Mouse (Mus musculus) liver, embryonic 14.5 days (tissue): ENCODE data around the gene Ncbp3. TPM values are rescaled to one million over a fixed set of nuclear protein-coding genes. Genes with fewer than 3 reads are reported as not detected.
"Not testable (repeated sequence)": the region's sequence is repeated elsewhere in the genome, so short reads cannot be mapped to it uniquely, and the experiment has no call there.

Experiments used
- ATAC-seq: fragments of 200-750 bp; cut with Nextera tagmentation; 2 replicates; pipeline ENCODE4 v1.8.0; 2017; ENCODE audit warnings: moderate number of reproducible peaks, mild to moderate bottlenecking, moderate library complexity; ENCODE audit not compliant: insufficient read depth
- DNase-seq, 3 experiments: peaks; one replicate each; pipeline ENCODE4 v3.0.0-alpha.2; 2012 to 2013; ENCODE audit warnings: low read depth in 3 of 3, low spot score in 3 of 3
- H3K27ac ChIP-seq: fragments of 300-500 bp; sonication (generic); 2 replicates; pipeline ENCODE4 v1.5.1; 2014; ENCODE audit warnings: moderate library complexity, mild to moderate bottlenecking, control low read depth, inconsistent platforms
- H3K27me3 ChIP-seq: fragments of 300-500 bp; sonication (generic); 2 replicates; pipeline ENCODE4 v1.6.1; 2014; ENCODE audit warnings: mild to moderate bottlenecking, low read length, moderate library complexity; ENCODE audit not compliant: control insufficient read depth, insufficient read depth
- H3K36me3 ChIP-seq: fragments of 300-500 bp; sonication (generic); replicated peaks from 2 replicates; pipeline ENCODE4 v1.6.1; 2014; ENCODE audit warnings: low read depth; ENCODE audit not compliant: control insufficient read depth, insufficient read depth
- H3K4me1 ChIP-seq, 2 experiments: fragments of 200-500 bp in 1 of 2; fragments of 300-500 bp in 1 of 2; sonication (generic) in 1 of 2; replicated peaks; 2 replicates each; pipeline ENCODE4 v1.6.1; 2012 to 2014; ENCODE audit warnings: antibody characterized with exemption in 1 of 2, inconsistent platforms in 1 of 2, low read length in 1 of 2; ENCODE audit not compliant: control insufficient read depth in 2 of 2, insufficient read depth in 2 of 2
- H3K4me2 ChIP-seq: fragments of 300-500 bp; sonication (generic); 2 replicates; pipeline ENCODE4 v1.6.1; 2014; ENCODE audit warnings: low read depth, mild to moderate bottlenecking, control low read depth, moderate library complexity
- H3K4me3 ChIP-seq, 2 experiments: fragments of 200-500 bp in 1 of 2; fragments of 300-500 bp in 1 of 2; sonication (generic) in 1 of 2; 2 replicates each; pipeline ENCODE4 v1.5.1; 2012 to 2014; ENCODE audit warnings: low read depth in 2 of 2, low read length in 2 of 2, mild to moderate bottlenecking in 2 of 2, control low read depth in 1 of 2, inconsistent platforms in 1 of 2, moderate library complexity in 1 of 2; ENCODE audit not compliant: insufficient read depth in 1 of 2
- H3K9ac ChIP-seq: fragments of 300-500 bp; sonication (generic); replicated peaks from 2 replicates; pipeline ENCODE4 v1.6.1; 2014; ENCODE audit warnings: mild to moderate bottlenecking, control low read depth, moderate library complexity
- H3K9me3 ChIP-seq: fragments of 300-500 bp; sonication (generic); 2 replicates; pipeline ENCODE4 v1.6.1; 2016; ENCODE audit warnings: low read length, mixed read lengths; ENCODE audit not compliant: control insufficient read depth
- CTCF ChIP-seq: IDR thresholded peaks from 2 replicates; pipeline ENCODE4 v1.5.1; 2016; ENCODE audit warnings: antibody characterized with exemption, low read depth, control low read depth
- EP300 ChIP-seq: IDR thresholded peaks from 2 replicates; pipeline ENCODE4 v1.6.1; 2016; ENCODE audit warnings: antibody characterized with exemption, low read depth
- WGBS: fragments of 180-500 bp; shearing (Covaris S2); extraction: QIAGEN DNeasy Blood & Tissue Kit; methylation state at CpG from one replicate; pipeline ENCODE4 v1.1.7; 2014; ENCODE audit not compliant: insufficient replicate concordance; 5-methylcytosine and 5-hydroxymethylcytosine counted together
- polyA plus RNA-seq, 2 experiments: library from polyadenylated mRNA; depleted of rRNA in 1 of 2; stranded (reverse) in 1 of 2; unstranded in 1 of 2; fragments of >200 nt; fragmentation: Nextera tagmentation in 1 of 2; extraction: Ambion mirVana in 1 of 2; gene quantifications; 2 replicates each; pipeline versions ENCODE4 v1.2.1 to v1.2.3; 2012 to 2014

Gene Ncbp3
- polyA plus RNA-seq, 2 experiments = 2.4 to 3.1 TPM

DNA sequence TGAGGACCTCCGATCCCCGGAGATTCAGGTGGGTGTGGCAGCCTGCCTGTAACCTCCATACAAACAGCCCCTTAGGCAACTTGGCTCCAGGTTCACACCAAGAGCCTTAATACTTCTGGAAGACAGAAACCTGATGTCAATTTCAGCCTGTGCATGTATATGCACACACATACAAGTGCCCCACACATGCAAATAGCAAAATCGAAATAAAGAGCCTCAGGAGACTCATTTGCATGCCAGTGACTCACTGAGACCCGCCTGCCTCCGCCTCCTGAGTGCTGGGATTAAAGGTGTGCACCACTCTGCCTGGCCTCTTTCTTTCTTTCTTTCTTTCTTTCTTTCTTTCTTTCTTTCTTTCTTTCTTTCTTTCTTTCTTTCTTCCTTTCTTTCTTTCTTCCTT lies 51.3 kb downstream of the Ncbp3 start:
- Histone ChIP-seq H3K27ac (no peak overlapping the region), H3K4me3 (no peak overlapping the region), H3K4me2 (no peak overlapping the region), H3K27me3 (no peaks in the 10 kb centered on the region), H3K4me1 (no peaks in the 10 kb centered on the region), H3K9ac (no peak overlapping the region), H3K36me3 (no peaks in the 10 kb centered on the region), H3K9me3 (no peaks in the 10 kb centered on the region)
- DNase-seq (no peak), ATAC-seq (no peak)
- 47% methylated on average over 5 of the region's 5 CpGs for WGBS
- no peak for TF ChIP-seq EP300
- no peak for TF ChIP-seq CTCF

DNA sequence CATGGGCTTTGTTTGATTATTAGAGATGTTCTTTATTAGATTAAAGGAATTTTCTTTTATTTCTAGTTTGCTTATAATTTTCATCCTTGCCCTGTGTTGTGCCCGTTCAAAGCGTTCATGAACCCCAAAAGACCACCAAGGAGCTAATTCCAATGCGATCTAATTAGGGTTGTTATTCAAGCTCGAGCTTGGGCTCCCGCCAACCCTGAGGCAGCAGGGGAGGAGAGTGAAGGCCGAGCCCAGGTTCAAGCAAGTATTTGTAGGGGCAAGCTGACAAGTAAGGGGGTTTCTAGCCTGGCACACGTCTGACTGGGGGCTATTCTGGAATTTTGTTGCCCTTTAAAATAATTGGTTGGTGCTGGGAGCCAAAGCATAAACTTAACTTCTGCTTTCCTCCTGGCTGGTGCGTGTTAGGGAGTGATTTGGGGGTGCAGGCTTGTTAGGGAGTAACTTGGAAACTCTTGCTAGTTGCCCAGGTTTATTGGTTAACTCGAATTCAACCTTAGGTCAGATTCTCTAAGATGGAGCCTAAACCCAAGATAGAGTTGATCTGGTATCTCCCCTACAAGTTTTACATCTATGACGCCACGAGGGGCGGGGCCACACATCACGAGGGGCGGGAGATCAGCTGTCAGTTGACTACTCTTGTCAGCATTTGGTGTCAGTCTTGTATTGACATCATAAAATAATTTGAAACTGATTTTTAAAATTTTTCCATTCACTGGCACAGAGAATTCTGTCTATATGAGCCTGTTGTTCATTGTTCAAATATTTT lies 52.6 kb downstream of the Ncbp3 start:
- no peak for TF ChIP-seq CTCF
- TF ChIP-seq EP300 = no peak
- no peak overlapping the region for H3K27ac ChIP-seq
- H3K9ac ChIP-seq = no peak overlapping the region
- H3K36me3 ChIP-seq = no peaks in the 10 kb centered on the region
- no peaks in the 10 kb centered on the region for H3K27me3 ChIP-seq
- no peak for ATAC-seq
- no peaks in the 10 kb centered on the region for H3K4me1 ChIP-seq
- H3K9me3 ChIP-seq = no peaks in the 10 kb centered on the region
- H3K4me2 ChIP-seq = no peak overlapping the region
- H3K4me3 ChIP-seq = no peak overlapping the region
- 51% methylated on average over 14 of the region's 14 CpGs for WGBS
- no peak for DNase-seq

GRCm38 (mm10) chr11:73101308-73101707 lies 53.7 kb downstream of the Ncbp3 start:
- no peak overlapping the region for H3K4me2 ChIP-seq
- WGBS = 26% methylated on average over 4 of the region's 4 CpGs
- no peaks in the 10 kb centered on the region for H3K9me3 ChIP-seq
- DNase-seq (no peak), ATAC-seq (no peak)
- H3K4me1 ChIP-seq = no peaks in the 10 kb centered on the region
- no peaks in the 10 kb centered on the region for H3K36me3 ChIP-seq
- H3K4me3 ChIP-seq = no peak overlapping the region
- no peaks in the 10 kb centered on the region for H3K27me3 ChIP-seq
- H3K27ac ChIP-seq = no peak overlapping the region
- H3K9ac ChIP-seq = no peak overlapping the region
- TF ChIP-seq EP300 (no peak), CTCF (no peak)

DNA sequence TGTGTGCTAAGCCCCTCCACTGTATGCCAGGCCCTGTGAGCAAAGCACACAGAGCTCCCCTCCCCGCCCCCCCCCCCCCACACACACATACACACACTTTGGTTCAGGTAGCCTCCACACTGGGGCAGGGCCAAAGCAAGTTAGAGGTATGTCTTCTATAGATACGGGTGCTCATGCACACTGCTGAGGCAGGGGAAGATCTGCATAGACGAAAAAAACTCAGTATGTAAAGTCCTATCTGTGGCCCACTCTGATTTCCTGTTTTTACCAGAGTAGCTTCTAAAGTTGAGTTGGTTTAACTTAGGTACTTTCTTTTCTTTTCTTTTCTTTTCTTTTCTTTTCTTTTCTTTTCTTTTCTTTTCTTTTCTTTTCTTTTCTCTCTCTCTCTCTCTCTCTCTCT lies 57.7 kb downstream of the Ncbp3 start:
- WGBS = 11% methylated on average over 3 of the region's 3 CpGs
- Histone ChIP-seq H3K9me3 (no peaks in the 10 kb centered on the region), H3K4me2 (no peak overlapping the region), H3K27me3 (no peaks in the 10 kb centered on the region), H3K9ac (no peak overlapping the region), H3K27ac (no peak overlapping the region), H3K36me3 (no peaks in the 10 kb centered on the region), H3K4me1 (peaks cover 0 to 13% of the 10 kb centered on the region in 2 experiments; a peak in 2 of 4 replicates), H3K4me3 (no peak overlapping the region)
- DNase-seq = no peak
- TF ChIP-seq CTCF = no peak
- TF ChIP-seq EP300 = no peak
- ATAC-seq = no peak

DNA sequence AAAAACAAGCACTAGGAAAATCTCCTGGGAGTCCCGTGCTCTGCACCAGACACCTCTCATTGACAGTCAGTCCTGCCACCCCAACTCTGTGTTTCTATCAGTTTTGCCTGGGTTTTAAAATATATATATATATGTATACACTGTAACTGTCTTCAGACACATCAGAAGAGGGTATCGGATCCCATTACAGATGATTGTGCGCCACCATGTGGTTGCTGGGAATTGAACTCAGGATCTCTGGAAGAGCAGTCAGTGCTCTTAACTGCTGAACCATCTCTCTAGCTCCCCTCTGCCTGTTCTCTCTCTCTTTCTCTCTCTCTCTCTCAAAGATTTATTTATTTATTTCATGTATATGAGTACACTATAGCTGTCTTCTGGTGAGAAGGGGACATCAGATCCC lies 59.8 kb downstream of the Ncbp3 start:
- not testable (repeated sequence) for H3K36me3 ChIP-seq, H3K27me3 ChIP-seq, H3K4me2 ChIP-seq, H3K9me3 ChIP-seq, H3K9ac ChIP-seq, DNase-seq, H3K27ac ChIP-seq, ATAC-seq, H3K4me3 ChIP-seq
- WGBS = 34% methylated on average over 3 of the region's 3 CpGs
- H3K4me1 ChIP-seq = peaks cover 0 to 13% of the 10 kb centered on the region in 2 experiments; a peak in 2 of 4 replicates
- peak; percentile 35 for TF ChIP-seq CTCF
